Mouse (Mus musculus) T-helper 1 cell (primary cell): ENCODE measurements around the gene Aif1.

Experiments
- in situ Hi-C: fragments of 300-600 bp; cut with MboI, MseI; formaldehyde crosslinking; loops from one replicate; pipeline ENCODE4 v1.15.1; 2025; ENCODE audit warnings: high pct_unique_total_duplicates

The Aif1 gene

GRCm38 (mm10) chr17:35175968-35176367 lies at the start of gene Aif1:
Gene Aif1 (minus strand): TSS chr17:35176068.
- in situ Hi-C loops, result no loop called here

GRCm38 (mm10) chr17:35225456-35225855 lies 49.6 kb upstream of the Aif1 start:
- in situ Hi-C loops, result no loop called here

GRCm38 (mm10) chr17:35224641-35225040 lies 48.8 kb upstream of the Aif1 start:
- in situ Hi-C loops, result no loop called here

GRCm38 (mm10) chr17:35222299-35222698 lies 46.4 kb upstream of the Aif1 start:
- in situ Hi-C loops, result no loop called here

- in situ Hi-C loops, result no loop called here
These were observed 44.5 kb upstream of the Aif1 start, which contains the start of gene Gm16181 for GRCm38 (mm10) chr17:35220156-35220952. Gene Gm16181 (plus strand): TSS chr17:35220834.

GRCm38 (mm10) chr17:35219601-35220041 lies 43.8 kb upstream of the Aif1 start:
- in situ Hi-C loops, result no loop called here

GRCm38 (mm10) chr17:35218516-35219193 lies 42.8 kb upstream of the Aif1 start:
- in situ Hi-C loops, result no loop called here

- in situ Hi-C loops, result no loop called here
These were observed 37.2 kb upstream of the Aif1 start for GRCm38 (mm10) chr17:35213071-35213470.

- in situ Hi-C loops, result no loop called here
These were observed 34.7 kb upstream of the Aif1 start for GRCm38 (mm10) chr17:35210593-35210992.

- in situ Hi-C loops, result no loop called here
These were observed 34.1 kb upstream of the Aif1 start for GRCm38 (mm10) chr17:35209785-35210535.

DNA sequence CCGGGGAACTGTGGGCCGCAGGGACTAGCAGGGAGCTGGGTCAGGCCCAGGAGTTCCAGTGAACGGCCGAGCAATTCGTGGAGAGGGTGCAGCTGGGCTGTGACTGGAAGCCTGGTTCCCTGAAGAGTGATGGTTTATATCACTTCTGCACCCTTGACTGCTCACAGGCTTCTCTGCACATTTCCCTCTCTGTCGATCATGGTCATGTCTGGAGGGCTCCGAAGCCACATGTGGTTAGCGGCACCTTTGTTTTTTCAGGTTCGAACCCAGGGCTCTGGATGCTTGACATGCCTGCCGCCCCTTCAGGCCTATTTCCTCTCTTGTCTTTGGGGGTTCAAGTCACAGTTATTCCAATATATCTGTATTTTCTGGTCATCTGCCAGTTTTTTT lies 29.5 kb upstream of the Aif1 start:
- in situ Hi-C loops, result no loop called here

- in situ Hi-C loops, result no loop called here
These were observed 28.9 kb upstream of the Aif1 start, which contains the start of gene Lta for GRCm38 (mm10) chr17:35204494-35205379. Gene Lta (minus strand): TSS chr17:35205351.

DNA sequence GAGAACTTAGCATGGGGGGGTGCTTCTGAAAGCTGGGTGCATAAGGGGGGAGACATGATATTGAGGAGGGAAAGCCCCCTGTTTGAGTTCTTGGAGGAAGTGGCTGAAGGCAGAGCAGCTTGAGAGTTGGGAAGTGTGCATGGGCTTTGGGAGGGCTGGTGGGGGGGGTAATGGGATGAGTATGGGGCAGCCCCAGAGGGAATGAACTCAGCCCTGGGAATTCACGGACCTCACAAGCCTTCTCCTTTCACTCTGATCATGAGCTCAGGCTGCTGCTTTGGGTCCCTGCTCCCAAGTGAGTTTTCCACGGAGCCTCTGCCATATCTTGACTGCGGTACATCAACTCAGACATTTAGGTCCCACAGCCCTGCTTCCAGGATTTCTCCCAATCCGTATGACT lies 26.6 kb upstream of the Aif1 start:
- in situ Hi-C loops, result no loop called here

DNA sequence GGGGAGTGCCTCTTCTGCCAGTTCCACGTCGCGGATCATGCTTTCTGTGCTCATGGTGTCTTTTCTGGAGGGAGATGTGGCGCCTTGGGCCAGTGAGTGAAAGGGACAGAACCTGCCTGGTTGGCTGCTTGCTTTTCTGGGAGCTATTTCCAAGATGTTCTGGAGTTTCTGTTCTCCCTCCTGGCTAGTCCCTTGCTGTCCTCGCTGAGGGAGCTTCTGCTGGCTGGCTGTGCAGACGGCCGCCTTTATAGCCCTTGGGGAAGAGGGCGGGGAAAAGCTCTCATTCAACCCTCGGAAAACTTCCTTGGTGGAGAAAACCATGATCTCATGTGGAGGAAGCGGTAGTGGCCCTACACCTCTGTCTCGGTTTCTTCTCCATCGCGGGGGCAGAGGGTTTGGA lies 25.9 kb upstream of the Aif1 start, which contains the start of gene Tnf:
TSS of gene Tnf (minus strand) at position 221 of the 400 bp plus-strand sequence.
- in situ Hi-C loops, result no loop called here

- in situ Hi-C loops, result no loop called here
These were observed 25.3 kb upstream of the Aif1 start for GRCm38 (mm10) chr17:35201128-35201527.

- in situ Hi-C loops, result no loop called here
These were observed 24.5 kb upstream of the Aif1 start for GRCm38 (mm10) chr17:35200398-35200797.

DNA sequence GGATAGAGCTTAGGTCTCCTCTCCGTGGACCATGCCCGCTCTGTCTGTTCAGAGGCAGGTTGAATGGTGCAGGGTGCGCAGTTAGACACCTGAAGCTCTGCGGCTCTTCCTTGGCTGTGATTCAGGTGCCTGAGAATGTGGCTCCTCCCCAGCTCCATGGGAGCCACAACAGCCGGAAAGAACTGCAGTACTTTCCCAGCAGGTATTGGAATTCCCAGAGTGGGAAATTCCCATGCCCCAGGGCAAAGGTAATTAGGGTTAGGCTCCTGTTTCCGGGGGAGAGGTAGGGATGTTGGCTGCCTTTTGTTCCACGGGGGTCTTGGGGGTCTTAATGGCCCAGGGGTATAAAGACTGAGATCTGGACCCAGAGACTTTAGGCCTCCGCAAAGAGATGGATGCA lies 23.1 kb upstream of the Aif1 start:
- in situ Hi-C loops, result no loop called here

DNA sequence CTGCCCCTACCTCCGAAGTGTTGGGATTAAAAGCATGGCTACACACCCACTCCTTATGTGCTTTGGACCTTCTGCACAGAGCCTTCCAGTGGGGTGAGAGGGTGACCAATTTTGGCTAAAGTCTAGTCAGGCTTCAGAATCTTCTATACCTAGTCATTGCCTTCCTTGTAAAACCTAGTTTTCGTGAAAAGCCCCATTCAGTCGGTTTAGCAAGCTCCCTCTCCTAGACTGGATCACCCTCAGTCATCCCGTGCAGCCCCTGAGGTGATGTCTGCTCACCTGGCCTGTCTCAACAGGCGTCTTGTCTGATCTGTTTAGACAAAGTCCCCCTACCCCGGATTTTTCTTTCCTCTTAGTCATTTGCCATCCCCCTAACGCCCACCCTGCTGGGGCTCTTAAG lies 22.2 kb upstream of the Aif1 start:
- in situ Hi-C loops, result no loop called here

- in situ Hi-C loops, result no loop called here
These were observed 21.3 kb upstream of the Aif1 start for GRCm38 (mm10) chr17:35197126-35197525.

DNA sequence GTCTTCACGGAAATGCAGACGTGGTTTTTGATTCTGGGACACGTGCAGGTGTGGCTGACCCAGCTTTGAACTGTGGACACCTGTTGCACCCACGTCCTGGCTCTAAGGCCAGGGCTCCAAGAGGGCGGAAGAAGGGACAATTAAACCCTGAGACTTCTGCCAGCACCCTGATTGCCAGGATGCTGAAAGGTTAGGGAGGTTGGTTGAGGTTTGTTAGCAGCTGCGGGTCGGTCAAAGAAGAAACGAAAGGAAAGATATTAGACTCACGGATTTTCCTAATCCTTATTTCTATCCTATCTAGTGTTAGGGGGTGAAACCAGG lies 20.4 kb upstream of the Aif1 start:
- in situ Hi-C loops, result no loop called here

DNA sequence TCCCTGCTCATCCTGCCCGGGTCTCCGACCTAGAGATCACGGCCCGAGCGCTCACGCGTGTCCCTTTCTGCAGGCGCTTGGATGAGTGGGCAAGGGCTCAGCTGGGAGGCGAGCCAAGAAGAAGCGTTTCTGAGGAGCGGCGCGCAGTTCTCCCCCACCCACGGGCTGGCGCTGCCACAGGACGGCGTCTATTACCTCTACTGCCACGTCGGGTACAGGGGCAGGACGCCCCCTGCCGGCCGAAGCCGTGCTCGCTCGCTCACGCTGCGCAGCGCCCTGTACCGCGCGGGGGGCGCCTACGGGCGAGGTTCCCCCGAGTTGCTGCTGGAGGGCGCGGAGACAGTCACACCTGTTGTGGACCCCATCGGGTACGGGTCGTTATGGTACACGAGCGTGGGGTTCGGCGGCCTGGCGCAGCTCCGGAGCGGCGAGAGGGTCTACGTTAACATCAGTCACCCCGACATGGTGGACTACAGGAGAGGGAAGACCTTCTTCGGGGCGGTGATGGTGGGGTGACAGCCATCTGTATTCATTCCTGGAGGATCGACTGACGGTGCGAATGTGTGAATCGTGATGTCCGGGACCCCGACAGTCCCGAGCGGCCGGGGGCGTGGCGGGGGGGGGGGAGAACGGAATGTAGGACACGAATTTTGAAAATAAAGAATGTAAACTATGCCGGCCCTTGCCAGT lies 19.9 kb upstream of the Aif1 start:
- in situ Hi-C loops, result no loop called here
